Mouse (Mus musculus): ENCODE results near the gene Heca. TPM values are rescaled to one million over a fixed set of nuclear protein-coding genes. Genes with fewer than 3 reads are reported as not detected.
A peak's percentile ranks its signal among the peaks of the same experiment; 100 is the strongest.
"Not testable (repeated sequence)": the region's sequence is repeated elsewhere in the genome, so short reads cannot be mapped to it uniquely, and the experiment has no call there.

Gene Heca
- total RNA-seq, 2 experiments from 2014 or later, result 28.9 to 33.0 TPM

GRCm38 (mm10) chr10:17903449-17903848 is 44.4 kb downstream of the Heca start:
- no peak for DNase-seq (ENCODE audit: low spot score in 2 of 2)

- DNase-seq (ENCODE audit: low spot score in 2 of 2), result no peak
Measured at GRCm38 (mm10) chr10:17880724-17881123, 67.1 kb downstream of the Heca start.

GRCm38 (mm10) chr10:17880038-17880437 is 67.8 kb downstream of the Heca start:
- no peak for DNase-seq (ENCODE audit: low spot score in 2 of 2)

GRCm38 (mm10) chr10:17878002-17878919 is 69.6 kb downstream of the Heca start:
- no peak for DNase-seq (ENCODE audit: low spot score in 2 of 2)

GRCm38 (mm10) chr10:17869822-17870662 is 77.8 kb downstream of the Heca start:
- peak; percentile 63 to 88 for DNase-seq (ENCODE audit: low spot score in 2 of 2)

GRCm38 (mm10) chr10:17860701-17861480 is 87.0 kb downstream of the Heca start:
- peak; percentile 32 to 73 for DNase-seq (ENCODE audit: low spot score in 2 of 2)

GRCm38 (mm10) chr10:17857647-17858261 is 90.1 kb downstream of the Heca start:
- DNase-seq (ENCODE audit: low spot score in 2 of 2), result no peak

GRCm38 (mm10) chr10:17844781-17845537 is 102.9 kb downstream of the Heca start:
- DNase-seq (ENCODE audit: low spot score in 2 of 2), result peak; percentile 17 to 31

- no peak for DNase-seq (ENCODE audit: low spot score in 2 of 2)
Measured at GRCm38 (mm10) chr10:17842030-17842429, 105.8 kb downstream of the Heca start.

GRCm38 (mm10) chr10:17836275-17836674 is 111.6 kb downstream of the Heca start:
- DNase-seq (ENCODE audit: low spot score in 2 of 2), result no peak

- no peak for DNase-seq (ENCODE audit: low spot score in 2 of 2)
Measured at GRCm38 (mm10) chr10:17835031-17835430, 112.8 kb downstream of the Heca start.

- no peak for DNase-seq (ENCODE audit: low spot score in 2 of 2)
Measured at GRCm38 (mm10) chr10:17831041-17831440, 116.8 kb downstream of the Heca start.

GRCm38 (mm10) chr10:17829205-17829604 is 118.7 kb downstream of the Heca start:
- DNase-seq (ENCODE audit: low spot score in 2 of 2), result no peak

- no peak for DNase-seq (ENCODE audit: low spot score in 2 of 2)
Measured at GRCm38 (mm10) chr10:17827391-17827790, 120.5 kb downstream of the Heca start.

- DNase-seq (ENCODE audit: low spot score in 2 of 2), result not testable (repeated sequence)
Measured at GRCm38 (mm10) chr10:17820422-17820821, 127.4 kb downstream of the Heca start.

Other genes with a start within 250 kb of the Heca start
- gene Cited2, start 224.8 kb downstream of the Heca start, total RNA-seq (2021), result 10 to 100 TPM; 37.0 to 38.0 TPM
- gene Txlnb, start 151.8 kb downstream of the Heca start, total RNA-seq (2021), result 1 to 10 TPM; 1.4 to 1.6 TPM
- gene Abracl, start 75.2 kb upstream of the Heca start, total RNA-seq (2021), result 10 to 100 TPM; 31.5 to 32.7 TPM
- gene Reps1, start 107.8 kb upstream of the Heca start, total RNA-seq (2021), result 10 to 100 TPM; 82.2 to 82.6 TPM

Measured in layer of hippocampus, adult 18-20 months (tissue).